Mouse (Mus musculus) midbrain, embryonic 10.5 days (tissue): ENCODE data around the gene Gm44805. TPM values are rescaled to one million over a fixed set of nuclear protein-coding genes. Genes with fewer than 3 reads are reported as not detected.

Experiments used
- DNase-seq: peaks from one replicate; pipeline ENCODE4 v3.0.0-alpha.2; 2017; ENCODE audit warnings: low spot score
- H3K27ac ChIP-seq: fragments of 300-500 bp; sonication (generic); replicated peaks from 2 replicates; pipeline ENCODE4 v1.5.1; 2016; ENCODE audit warnings: mild to moderate bottlenecking
- H3K27me3 ChIP-seq: fragments of 300-500 bp; sonication (generic); 2 replicates; pipeline ENCODE4 v1.6.1; 2016; ENCODE audit warnings: low read depth, mild to moderate bottlenecking; ENCODE audit not compliant: poor library complexity, severe bottlenecking
- H3K36me3 ChIP-seq: fragments of 300-500 bp; sonication (generic); 2 replicates; pipeline ENCODE4 v1.6.1; 2016; ENCODE audit warnings: mild to moderate bottlenecking, moderate library complexity
- H3K4me1 ChIP-seq: fragments of 300-500 bp; sonication (generic); 2 replicates; pipeline ENCODE4 v1.6.1; 2016
- H3K4me3 ChIP-seq: fragments of 300-500 bp; sonication (generic); 2 replicates; pipeline ENCODE4 v1.5.1; 2016; ENCODE audit warnings: mild to moderate bottlenecking, moderate library complexity
- H3K9me3 ChIP-seq: fragments of 300-500 bp; sonication (generic); replicated peaks from 2 replicates; pipeline ENCODE4 v1.6.1; 2016; ENCODE audit warnings: mild to moderate bottlenecking
- WGBS: fragments of 180-500 bp; shearing (Covaris S2); methylation state at CpG from one replicate; pipeline ENCODE4 v1.1.7; 2016; 5-methylcytosine and 5-hydroxymethylcytosine counted together
- polyA plus RNA-seq: library from polyadenylated mRNA; unstranded; fragments of >200 nt; fragmentation: Nextera tagmentation; extraction: Ambion mirVana; gene quantifications from 2 replicates; pipeline ENCODE4 v1.2.1, GENCODE M21; 2016

Gene Gm44805
- polyA plus RNA-seq, 1 experiment from 2014 or later = not detected

- Histone ChIP-seq H3K27ac (no peak overlapping the region), H3K9me3 (no peaks in the 10 kb centered on the region), H3K27me3 (no peaks in the 10 kb centered on the region), H3K4me1 (peaks cover 25% of the 10 kb centered on the region), H3K36me3 (peaks cover 67% of the 10 kb centered on the region), H3K4me3 (peak overlapping the region; percentile 100; the same call in 1 of the 2 replicates)
- DNase-seq = no peak
- WGBS = 59% methylated on average over 4 of the region's 4 CpGs
Measured at GRCm38 (mm10) chr7:19713196-19713595, 32.0 kb upstream of the Gm44805 start.

- peaks cover 71% of the 10 kb centered on the region for H3K36me3 ChIP-seq
- H3K9me3 ChIP-seq = no peaks in the 10 kb centered on the region
- no peak for DNase-seq
- peaks cover 25% of the 10 kb centered on the region for H3K4me1 ChIP-seq
- H3K27me3 ChIP-seq = no peaks in the 10 kb centered on the region
- no peak overlapping the region for H3K4me3 ChIP-seq
- WGBS = 87% methylated on average over 4 of the region's 4 CpGs
- H3K27ac ChIP-seq = no peak overlapping the region
Measured at GRCm38 (mm10) chr7:19712414-19712813, 31.2 kb upstream of the Gm44805 start.

- H3K27me3 ChIP-seq = no peaks in the 10 kb centered on the region
- WGBS = 97% methylated on average over 10 of the region's 10 CpGs
- H3K9me3 ChIP-seq = no peaks in the 10 kb centered on the region
- peaks cover 15% of the 10 kb centered on the region for H3K4me1 ChIP-seq
- no peak overlapping the region for H3K4me3 ChIP-seq
- DNase-seq = no peak
- peaks cover 82% of the 10 kb centered on the region for H3K36me3 ChIP-seq
- H3K27ac ChIP-seq = no peak overlapping the region
Measured at GRCm38 (mm10) chr7:19710650-19711049, 29.4 kb upstream of the Gm44805 start.

GRCm38 (mm10) chr7:19705271-19705670, 24.0 kb upstream of the Gm44805 start:
- peaks cover 88% of the 10 kb centered on the region for H3K36me3 ChIP-seq
- peaks cover 20% of the 10 kb centered on the region for H3K4me1 ChIP-seq
- H3K9me3 ChIP-seq = no peaks in the 10 kb centered on the region
- no peaks in the 10 kb centered on the region for H3K27me3 ChIP-seq
- no peak for DNase-seq
- 96% methylated on average over 7 of the region's 7 CpGs for WGBS
- H3K4me3 ChIP-seq = no peak overlapping the region
- H3K27ac ChIP-seq = no peak overlapping the region

GRCm38 (mm10) chr7:19704475-19704874, 23.3 kb upstream of the Gm44805 start:
- Histone ChIP-seq H3K27ac (no peak overlapping the region), H3K27me3 (no peaks in the 10 kb centered on the region), H3K4me1 (peaks cover 27% of the 10 kb centered on the region), H3K9me3 (no peaks in the 10 kb centered on the region), H3K36me3 (peaks cover 80% of the 10 kb centered on the region), H3K4me3 (no peak overlapping the region)
- WGBS = 97% methylated on average over 4 of the region's 4 CpGs
- no peak for DNase-seq

- no peaks in the 10 kb centered on the region for H3K9me3 ChIP-seq
- H3K4me3 ChIP-seq = no peak overlapping the region
- H3K27me3 ChIP-seq = no peaks in the 10 kb centered on the region
- peaks cover 65% of the 10 kb centered on the region for H3K36me3 ChIP-seq
- WGBS = 89% methylated on average over 16 of the region's 16 CpGs
- H3K4me1 ChIP-seq = peaks cover 41% of the 10 kb centered on the region
- H3K27ac ChIP-seq = no peak overlapping the region
- no peak for DNase-seq
Measured at GRCm38 (mm10) chr7:19702859-19703555, 21.8 kb upstream of the Gm44805 start.

GRCm38 (mm10) chr7:19701069-19701761, 20.0 kb upstream of the Gm44805 start:
- DNase-seq = peak; percentile 71
- Histone ChIP-seq H3K36me3 (peaks cover 56% of the 10 kb centered on the region), H3K27ac (peak overlapping the region; percentile 63), H3K4me1 (peaks cover 46% of the 10 kb centered on the region), H3K4me3 (peak overlapping the region; percentile 29), H3K9me3 (peaks cover 6% of the 10 kb centered on the region), H3K27me3 (no peaks in the 10 kb centered on the region)
- WGBS = 26% methylated on average over 22 of the region's 22 CpGs

- no peak for DNase-seq
- WGBS = 62% methylated on average over 12 of the region's 12 CpGs
- Histone ChIP-seq H3K36me3 (peaks cover 56% of the 10 kb centered on the region), H3K27ac (peak overlapping the region; percentile 38; the same call in 1 of the 2 replicates), H3K9me3 (peaks cover 6% of the 10 kb centered on the region), H3K4me3 (peak overlapping the region; percentile 29; the same call in 1 of the 2 replicates), H3K27me3 (no peaks in the 10 kb centered on the region), H3K4me1 (peaks cover 46% of the 10 kb centered on the region)
Measured at GRCm38 (mm10) chr7:19700299-19701068, 19.3 kb upstream of the Gm44805 start.

GRCm38 (mm10) chr7:19699827-19700148, 18.6 kb upstream of the Gm44805 start:
- no peak overlapping the region for H3K4me3 ChIP-seq
- H3K9me3 ChIP-seq = peaks cover 6% of the 10 kb centered on the region
- H3K27me3 ChIP-seq = no peaks in the 10 kb centered on the region
- 78% methylated on average over 4 of the region's 4 CpGs for WGBS
- H3K4me1 ChIP-seq = peaks cover 46% of the 10 kb centered on the region
- peaks cover 49% of the 10 kb centered on the region for H3K36me3 ChIP-seq
- peak overlapping the region; percentile 80; the same call in 1 of the 2 replicates for H3K27ac ChIP-seq
- no peak for DNase-seq

GRCm38 (mm10) chr7:19698907-19699826, 17.9 kb upstream of the Gm44805 start, which contains the start of gene Apoe:
TSS of gene Apoe (minus strand) at chr7:19699188.
- H3K27me3 ChIP-seq = no peaks in the 10 kb centered on the region
- peaks cover 46% of the 10 kb centered on the region for H3K4me1 ChIP-seq
- H3K36me3 ChIP-seq = peaks cover 43% of the 10 kb centered on the region
- H3K9me3 ChIP-seq = peaks cover 6% of the 10 kb centered on the region
- 1% methylated on average over 20 of the region's 20 CpGs for WGBS
- peak; percentile 60 for DNase-seq
- peak within 1 kb of the TSS; percentile 80 for H3K27ac ChIP-seq
- H3K4me3 ChIP-seq = peak within 1 kb of the TSS; percentile 59

- Histone ChIP-seq H3K9me3 (peaks cover 6% of the 10 kb centered on the region), H3K4me1 (peaks cover 51% of the 10 kb centered on the region), H3K4me3 (peak overlapping the region; percentile 59), H3K27ac (peak overlapping the region; percentile 80), H3K36me3 (peaks cover 33% of the 10 kb centered on the region), H3K27me3 (no peaks in the 10 kb centered on the region)
- WGBS = 1% methylated on average over 28 of the region's 28 CpGs
- peak; percentile 57 for DNase-seq
Measured at GRCm38 (mm10) chr7:19697949-19698906, 17.0 kb upstream of the Gm44805 start.
